Mouse (Mus musculus): ENCODE measurements at regions not wholly inside any gene's neighbourhood (a gene's known extent, or its start where the extent isn't known, plus 50 kb on each side); places are given as distances from the start of the nearest gene placed in this dataset.
"Not testable (repeated sequence)": the region's sequence is repeated elsewhere in the genome, so short reads cannot be mapped to it uniquely, and the experiment has no call there.

- no peak for DNase-seq
Measured at GRCm38 (mm10) chr17:59179018-59179417, 165.8 kb upstream of the Nudt12 start.

GRCm38 (mm10) chr17:59156345-59156744, 143.2 kb upstream of the Nudt12 start:
- no peak for DNase-seq

- DNase-seq: no peak
Measured at GRCm38 (mm10) chr17:59143760-59144157, 130.6 kb upstream of the Nudt12 start.

- no peak for DNase-seq
Measured at GRCm38 (mm10) chr17:59142995-59143759, 130.0 kb upstream of the Nudt12 start.

GRCm38 (mm10) chr17:59138791-59139190, 125.6 kb upstream of the Nudt12 start:
- DNase-seq: no peak

- peak; percentile 59 for DNase-seq
Measured at GRCm38 (mm10) chr17:59099376-59099775, 86.2 kb upstream of the Nudt12 start.

GRCm38 (mm10) chr17:59076846-59077245, 63.7 kb upstream of the Nudt12 start:
- DNase-seq: not testable (repeated sequence)

GRCm38 (mm10) chr17:59076361-59076760, 63.2 kb upstream of the Nudt12 start:
- not testable (repeated sequence) for DNase-seq
